Mouse (Mus musculus) heart, postnatal 0 days (tissue): ENCODE results near the gene Nt5c1a.

Experiments used
- CTCF ChIP-seq: IDR thresholded peaks from 2 replicates; pipeline ENCODE4 v1.5.1; 2016; ENCODE audit warnings: antibody characterized with exemption, control low read depth, low read depth
- EP300 ChIP-seq: IDR thresholded peaks from 2 replicates; pipeline ENCODE4 v1.6.1; 2016; ENCODE audit warnings: antibody characterized with exemption, low read depth

DNA sequence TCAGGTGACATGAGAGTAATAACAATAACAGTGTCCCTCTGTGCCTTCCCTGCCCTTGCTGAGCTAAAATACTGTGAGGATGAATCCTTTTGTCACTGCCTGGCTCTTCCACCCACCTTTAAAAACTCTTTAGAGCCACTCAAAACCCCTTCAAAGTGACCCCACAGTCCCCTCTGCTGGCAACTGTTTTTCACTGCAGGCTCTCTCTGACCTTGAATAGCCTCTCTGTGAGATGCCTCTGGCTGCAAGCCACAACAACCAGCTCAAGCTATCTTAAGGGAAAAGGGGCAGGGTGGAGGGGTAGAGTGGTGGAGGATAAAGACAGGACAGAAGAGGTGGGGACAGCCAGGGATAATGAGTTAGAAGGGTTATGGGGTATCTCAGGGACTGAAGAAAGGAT, 29.5 kb upstream of the Nt5c1a start:
- TF ChIP-seq CTCF (peak; percentile 46), EP300 (no peak)
